Mouse (Mus musculus) Patski (cell line): ENCODE data around the gene Susd1. TPM values are rescaled to one million over a fixed set of nuclear protein-coding genes. Genes with fewer than 3 reads are reported as not detected.

Experiments used
- ATAC-seq: fragments of 100-300 bp; one replicate; pipeline ENCODE4 v1.8.0; 2021
- CTCF ChIA-PET: fragments of 350-600 bp; sonication (Branson Sonifier 250); formaldehyde crosslinking; loops from one replicate; lab custom pipeline; 2022; ENCODE audit warnings: inconsistent platforms; lab: Charles Lee
- POLR2A ChIA-PET: fragments of 350-600 bp; sonication (Branson Sonifier 250); formaldehyde crosslinking; loops from one replicate; lab custom pipeline; 2022; ENCODE audit warnings: antibody characterized with exemption, inconsistent platforms; lab: Charles Lee
- DNase-seq: peaks from one replicate; pipeline ENCODE4 v3.0.0-alpha.2; 2011; ENCODE audit warnings: low read depth, low spot score
- H3K27me3 ChIP-seq: fragments of 371-371 bp; one replicate; pipeline ENCODE4 v1.5.1; 2021
- CTCF ChIP-seq: fragments of 100-300 bp; IDR thresholded peaks from one replicate; pipeline ENCODE4 v1.5.1; 2021
- in situ Hi-C: fragments of 300-500 bp; cut with MboI; formaldehyde crosslinking; loops from 3 replicates; pipeline ENCODE4 v1.11.1; 2018; ENCODE audit warnings: low pct_unique_long_range_greater_than_20kb, mixed read lengths
- polyA plus RNA-seq: library from polyadenylated mRNA; unstranded; gene quantifications from one replicate; pipeline ENCODE4 v1.2.3, GENCODE M21; 2021

Gene Susd1
- polyA plus RNA-seq, 1 experiment from 2014 or later = 2.1 TPM

DNA sequence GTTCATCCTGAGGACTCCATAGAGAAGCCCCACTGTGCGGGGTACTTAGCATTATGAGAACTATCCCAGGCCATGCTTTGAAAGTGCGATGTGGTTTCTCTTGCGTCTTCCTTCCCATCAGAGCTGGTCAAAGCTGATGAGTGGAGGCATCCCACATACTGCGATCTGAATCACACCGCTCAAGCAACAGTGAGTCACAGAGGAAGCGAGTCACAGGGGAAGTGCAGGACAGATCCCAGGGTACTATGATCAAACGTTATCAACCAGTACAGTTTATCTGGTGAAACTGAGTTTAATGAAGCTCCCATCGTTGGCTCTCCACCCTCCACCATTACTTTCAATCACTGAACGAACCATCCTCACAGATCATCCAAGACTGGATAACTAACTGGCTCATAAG, 72.2 kb downstream of the Susd1 start:
- ATAC-seq (no peak), DNase-seq (no peak)
- H3K27me3 ChIP-seq = no peaks in the 10 kb centered on the region
- TF ChIP-seq CTCF = no peak
- POLR2A ChIA-PET = interaction anchor here (0.6 kb wide), 1 partner anchor 16 kb away, joined by 4 read pairs; no protein-coding TSS in a partner anchor
- CTCF ChIA-PET = interaction anchor here (0.9 kb wide), 1 partner anchor 203 kb away, joined by 4 read pairs; no protein-coding TSS in a partner anchor
- in situ Hi-C loops = loop anchor here (25.0 kb wide), 1 partner anchor 571 kb away; no protein-coding TSS in a partner anchor

DNA sequence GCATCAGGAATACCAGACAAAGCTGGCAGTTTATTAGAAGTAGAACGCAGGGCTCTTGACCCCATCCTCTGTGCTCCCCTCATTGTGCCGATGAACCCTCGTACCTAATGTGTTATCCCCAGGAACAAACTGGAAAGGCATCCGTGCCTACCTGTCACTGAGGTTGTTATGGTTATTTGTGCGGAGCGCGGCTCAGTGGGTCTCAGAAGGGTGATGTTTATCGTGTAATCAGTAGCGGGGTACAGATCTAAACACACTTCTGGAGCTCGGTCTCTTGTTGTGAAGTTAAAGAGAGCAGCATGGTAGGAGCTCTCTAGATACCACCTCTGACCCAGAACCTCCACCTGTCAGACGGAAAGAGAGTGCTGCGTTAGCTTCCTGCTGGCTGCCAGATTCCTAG, 72.9 kb downstream of the Susd1 start:
- ATAC-seq = no peak
- H3K27me3 ChIP-seq = no peaks in the 10 kb centered on the region
- ChIA-PET CTCF (no interaction called here), POLR2A (no interaction called here)
- DNase-seq = no peak
- no peak for TF ChIP-seq CTCF
- in situ Hi-C loops = loop anchor here (25.0 kb wide), 1 partner anchor 572 kb away; no protein-coding TSS in a partner anchor

DNA sequence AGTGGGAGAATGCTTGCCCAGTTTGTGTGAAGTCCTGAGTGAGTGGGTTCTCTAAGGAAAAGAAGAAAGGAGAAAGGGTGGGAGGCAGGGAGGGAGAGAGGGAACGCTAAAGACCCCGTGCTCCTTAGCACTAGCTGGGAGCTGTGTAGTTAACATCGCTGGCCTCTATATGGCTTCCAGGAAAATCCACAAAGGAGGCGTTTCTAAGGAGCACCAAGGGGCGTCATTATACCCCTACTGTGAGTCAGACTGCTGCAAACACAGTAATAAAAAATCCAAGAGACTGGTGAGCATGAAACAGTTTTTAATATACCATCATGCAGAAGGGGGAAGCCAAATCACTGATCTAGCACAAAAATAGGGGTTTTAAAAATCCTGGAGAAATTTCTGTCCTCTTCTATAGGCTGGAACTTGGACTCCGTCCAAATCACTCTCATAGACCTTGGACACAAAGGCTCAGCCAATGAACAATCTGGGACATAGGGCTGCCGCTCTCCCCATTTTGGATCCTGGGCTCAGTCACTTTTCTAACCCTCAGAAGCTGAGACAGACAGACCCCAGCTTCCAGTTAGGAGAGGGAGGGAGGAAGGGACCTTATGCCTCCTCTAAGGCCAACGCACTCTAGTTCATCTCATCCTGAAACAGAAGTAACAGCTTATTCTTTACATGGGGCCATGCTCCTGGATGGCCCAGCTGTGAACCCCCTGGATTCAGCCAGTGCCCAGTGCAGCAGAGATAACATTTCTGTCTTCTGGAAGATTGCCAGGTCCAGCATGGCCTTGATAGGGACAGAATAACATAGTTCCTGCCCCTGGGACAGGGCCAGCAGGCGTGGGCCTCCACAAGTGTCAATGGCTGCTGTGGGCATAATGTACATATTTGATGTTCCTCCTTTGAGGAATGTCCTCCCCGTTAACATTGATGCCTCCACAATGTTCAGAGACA, 73.9 kb downstream of the Susd1 start:
- DNase-seq (no peak), ATAC-seq (no peak)
- no peak for TF ChIP-seq CTCF

DNA sequence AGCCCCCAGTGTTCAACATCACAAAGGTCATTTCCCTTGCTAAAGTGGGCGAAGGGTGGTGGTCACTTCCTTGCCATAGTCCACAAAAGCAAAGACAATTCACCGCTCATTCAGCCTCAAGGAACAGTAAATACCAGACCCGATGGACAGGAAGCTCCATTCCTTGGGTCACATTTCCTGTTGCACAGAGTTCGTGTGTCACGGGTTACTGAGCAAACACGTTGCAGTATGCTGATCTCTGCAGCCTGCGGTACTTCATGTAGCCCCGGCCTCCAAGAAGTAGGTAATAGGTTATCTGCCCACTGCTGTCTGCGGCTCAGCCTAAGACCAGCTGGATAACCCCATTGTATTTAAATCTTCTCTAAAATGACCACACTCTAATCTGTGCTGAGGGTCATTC, 75.4 kb downstream of the Susd1 start:
- no peak for TF ChIP-seq CTCF
- POLR2A ChIA-PET = no interaction called here
- DNase-seq (no peak), ATAC-seq (no peak)
- CTCF ChIA-PET = interaction anchor here (1.8 kb wide), 1 partner anchor 18 kb away, joined by 6 read pairs; no protein-coding TSS in a partner anchor
- no peaks in the 10 kb centered on the region for H3K27me3 ChIP-seq
- in situ Hi-C loops = loop anchor here (25.0 kb wide), 1 partner anchor 574 kb away; no protein-coding TSS in a partner anchor

More for the DNA sequence above, 73.9 kb downstream of the Susd1 start:
- H3K27me3 ChIP-seq = no peaks in the 10 kb centered on the region
- ChIA-PET CTCF (interaction anchor here (1.8 kb wide), 1 partner anchor 16 kb away, joined by 6 read pairs; no protein-coding TSS in a partner anchor), POLR2A (no interaction called here)
- in situ Hi-C loops = loop anchor here (25.0 kb wide), 1 partner anchor 573 kb away; no protein-coding TSS in a partner anchor

DNA sequence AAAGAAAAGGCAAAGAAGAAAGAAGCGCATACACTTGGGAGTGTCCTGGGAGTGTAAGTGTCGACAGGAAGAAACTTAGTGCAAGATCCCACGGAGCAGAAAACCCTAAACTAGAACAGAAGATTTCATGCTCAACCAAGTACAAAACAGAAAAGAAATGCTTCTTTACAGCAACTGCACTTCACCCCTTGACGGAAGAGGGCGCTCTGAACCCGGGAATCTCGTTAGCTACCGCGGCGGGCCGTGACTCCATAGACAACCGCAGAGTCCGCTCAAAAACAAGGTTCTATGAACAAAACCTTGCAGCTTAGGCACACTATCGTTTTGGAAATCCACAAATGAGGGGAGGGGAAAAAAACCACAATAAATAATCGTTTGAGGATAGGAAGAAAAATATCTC, 77.7 kb downstream of the Susd1 start:
- ChIA-PET POLR2A (no interaction called here), CTCF (interaction anchor here (0.7 to 2.9 kb wide), 10 partner anchors 8 to 536 kb away, joined by 3 to 13 read pairs (median 4); no protein-coding TSS in a partner anchor)
- ATAC-seq (peak; percentile 51), DNase-seq (peak; percentile 39)
- peak; percentile 93 for TF ChIP-seq CTCF
- H3K27me3 ChIP-seq = no peaks in the 10 kb centered on the region
- in situ Hi-C loops = loop anchor here (25.0 kb wide), 1 partner anchor 577 kb away; no protein-coding TSS in a partner anchor

DNA sequence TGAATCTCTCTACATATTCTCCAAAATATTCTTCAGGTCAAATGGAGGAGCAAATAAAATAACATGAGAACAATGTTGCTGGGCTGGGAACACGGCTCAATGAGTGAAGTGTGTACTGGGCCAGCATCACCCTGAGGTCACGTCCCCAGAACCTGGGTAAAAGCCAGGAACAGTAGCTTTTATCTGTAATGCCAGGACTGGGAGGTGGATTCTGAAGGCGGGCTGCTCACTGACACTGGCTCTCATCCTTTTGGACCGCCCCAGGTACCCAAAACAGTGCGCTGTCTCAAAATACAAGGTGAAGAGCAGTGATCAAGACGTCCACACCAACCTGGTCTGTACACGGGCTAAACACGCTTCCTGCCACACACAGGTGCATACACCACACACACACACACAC, 78.5 kb downstream of the Susd1 start:
- CTCF ChIA-PET = interaction anchor here (1.1 to 2.9 kb wide), 5 partner anchors 12 to 251 kb away, joined by 4 to 13 read pairs (median 6); no protein-coding TSS in a partner anchor

DNA sequence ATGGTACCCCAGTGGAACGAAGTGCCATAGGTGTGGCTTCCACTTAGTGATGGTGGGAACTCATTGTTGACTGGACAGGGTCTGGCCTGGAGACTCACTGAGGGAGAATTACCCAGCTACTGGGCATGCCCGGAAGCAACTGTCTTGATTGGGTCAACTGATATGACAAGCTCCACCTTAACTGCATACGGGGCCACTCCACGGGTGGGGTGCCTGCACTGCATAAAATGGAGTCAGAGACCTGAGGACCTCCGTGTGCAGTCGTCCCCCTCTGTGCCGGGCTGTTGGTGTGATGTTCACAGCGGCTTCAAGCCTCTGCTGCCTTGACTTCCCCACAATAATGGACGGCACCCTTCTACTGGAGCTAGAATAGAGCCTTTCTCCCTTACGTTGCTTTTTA, 79.5 kb downstream of the Susd1 start:
- in situ Hi-C loops = loop anchor here (25.0 kb wide), 1 partner anchor 578 kb away; no protein-coding TSS in a partner anchor
- CTCF ChIA-PET = interaction anchor here (2.7 kb wide), 1 partner anchor 22 kb away, joined by 13 read pairs; no protein-coding TSS in a partner anchor
- DNase-seq = no peak

More for the DNA sequence above, 78.5 kb downstream of the Susd1 start:
- in situ Hi-C loops = loop anchor here (25.0 kb wide), 1 partner anchor 577 kb away; no protein-coding TSS in a partner anchor
- DNase-seq = no peak
- no peak for TF ChIP-seq CTCF
- no peak for ATAC-seq
- no peaks in the 10 kb centered on the region for H3K27me3 ChIP-seq
- POLR2A ChIA-PET = no interaction called here

DNA sequence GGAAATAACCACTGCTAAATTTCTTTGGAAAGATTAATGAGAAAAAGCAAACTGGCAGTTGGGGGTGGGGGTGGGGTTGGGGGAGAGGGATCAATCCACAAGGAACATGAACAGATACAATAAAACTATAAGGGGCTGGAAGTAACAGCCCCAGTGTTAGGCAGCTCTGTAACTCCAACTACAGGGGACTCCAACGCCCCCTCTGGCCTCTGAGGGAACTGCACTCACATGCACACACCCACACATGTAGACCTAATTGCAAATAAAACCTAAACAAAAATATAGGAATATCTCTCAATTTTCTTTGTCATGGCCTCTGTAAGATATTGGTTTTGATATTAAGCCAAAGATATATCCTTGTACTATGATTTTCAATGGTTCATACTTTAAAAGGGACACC, 83.0 kb downstream of the Susd1 start:
- POLR2A ChIA-PET = no interaction called here
- no peaks in the 10 kb centered on the region for H3K27me3 ChIP-seq

More for the DNA sequence above, 79.5 kb downstream of the Susd1 start:
- POLR2A ChIA-PET = no interaction called here
- H3K27me3 ChIP-seq = no peaks in the 10 kb centered on the region
- no peak for ATAC-seq
- no peak for TF ChIP-seq CTCF

DNA sequence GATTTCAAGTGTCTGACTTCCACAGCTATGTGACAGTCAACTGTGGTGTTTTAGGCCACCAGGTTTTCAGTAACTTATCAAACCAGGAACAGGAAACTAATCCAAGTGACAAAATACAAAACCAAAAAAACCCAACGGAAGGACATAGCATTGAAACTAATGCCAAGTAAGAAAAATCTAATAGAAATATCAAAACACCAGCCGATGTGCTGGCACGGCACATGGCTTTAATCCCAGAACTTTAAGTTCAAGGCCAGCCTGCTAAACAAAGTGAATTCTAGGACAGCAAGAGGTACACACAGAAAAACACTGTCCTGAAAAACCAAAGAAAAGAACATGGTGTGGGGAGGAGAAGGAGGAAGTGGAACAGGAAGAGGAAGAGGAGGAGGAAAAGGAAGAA, 83.8 kb downstream of the Susd1 start:
- in situ Hi-C loops = loop anchor here (25.0 kb wide), 1 partner anchor 583 kb away; no protein-coding TSS in a partner anchor
- no peak for ATAC-seq
- no peak for TF ChIP-seq CTCF
- no peak for DNase-seq
- ChIA-PET CTCF (no interaction called here), POLR2A (no interaction called here)
- no peaks in the 10 kb centered on the region for H3K27me3 ChIP-seq

More for the DNA sequence above, 83.0 kb downstream of the Susd1 start:
- DNase-seq = no peak
- no peak for ATAC-seq
- CTCF ChIA-PET = interaction anchor here (0.7 kb wide), 1 partner anchor 429 kb away, joined by 3 read pairs; no protein-coding TSS in a partner anchor
- TF ChIP-seq CTCF = no peak
- in situ Hi-C loops = loop anchor here (25.0 kb wide), 1 partner anchor 582 kb away; no protein-coding TSS in a partner anchor

DNA sequence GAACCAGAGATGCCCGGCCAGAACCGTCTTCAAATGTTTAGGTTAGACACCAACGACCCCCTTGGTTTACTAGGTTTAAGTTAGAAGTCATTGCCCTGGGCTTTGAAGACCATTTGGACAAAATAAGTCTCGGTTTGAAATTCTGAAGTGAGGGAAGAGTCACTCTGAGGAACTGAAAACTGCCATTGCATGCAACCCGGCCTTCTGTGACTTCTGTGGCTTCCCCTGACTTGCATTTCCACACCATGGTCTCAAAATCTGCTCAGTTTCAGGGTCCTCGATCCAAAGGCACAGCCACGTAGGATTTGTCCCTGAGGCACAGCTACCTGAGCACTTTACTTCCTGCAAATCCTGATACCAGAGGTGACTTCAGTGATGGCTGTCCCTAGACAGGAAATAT, 86.5 kb downstream of the Susd1 start:
- DNase-seq = no peak
- ChIA-PET CTCF (interaction anchor here (0.9 kb wide), 1 partner anchor 9 kb away, joined by 3 read pairs; no protein-coding TSS in a partner anchor), POLR2A (interaction anchor here (0.7 kb wide), 2 partner anchors 28 to 305 kb away, joined by 3 read pairs; no protein-coding TSS in a partner anchor)
- TF ChIP-seq CTCF = no peak
- H3K27me3 ChIP-seq = no peaks in the 10 kb centered on the region
- no peak for ATAC-seq
- in situ Hi-C loops = loop anchor here (25.0 kb wide), 1 partner anchor 585 kb away; no protein-coding TSS in a partner anchor
